Mouse (Mus musculus) small intestine, adult 2 months (tissue): ENCODE measurements around the gene Trpv1.

Experiments
- CTCF ChIP-seq: fragments of 200-500 bp; IDR thresholded peaks from 2 replicates; pipeline ENCODE4 v1.5.1; 2012; ENCODE audit warnings: low read depth, mild to moderate bottlenecking, control low read depth, inconsistent platforms, low read length, moderate library complexity, mixed read lengths; ENCODE audit not compliant: insufficient replicate concordance, insufficient read length; ENCODE audit errors: extremely low read depth
- POLR2A ChIP-seq: fragments of 200-500 bp; IDR thresholded peaks from 2 replicates; pipeline ENCODE4 v1.6.1; 2012; ENCODE audit warnings: low read depth, mild to moderate bottlenecking, control low read depth, inconsistent platforms, low read length, moderate library complexity

- no peak for TF ChIP-seq CTCF
- no peak for TF ChIP-seq POLR2A
These were observed 2.6 kb downstream of the Trpv1 start for GRCm38 (mm10) chr11:73236731-73237130.
